Mouse (Mus musculus) cerebellum, postnatal 10 days (tissue): ENCODE data around the gene Kcnh1.

ENCODE experiments used
- DNase-seq, 2 experiments: peaks; one replicate each; pipeline ENCODE4 v3.0.0; 2021; ENCODE audit warnings: mixed read lengths in 2 of 2

Kcnh1 gene

GRCm38 (mm10) chr1:192327052-192327451 is 136.5 kb downstream of the Kcnh1 start:
- DNase-seq, result no peak

GRCm38 (mm10) chr1:192331207-192331606 is 140.6 kb downstream of the Kcnh1 start:
- DNase-seq, result no peak

GRCm38 (mm10) chr1:192336029-192336428 is 145.5 kb downstream of the Kcnh1 start:
- DNase-seq, result no peak

GRCm38 (mm10) chr1:192339361-192340077 is 148.9 kb downstream of the Kcnh1 start:
- DNase-seq, result peak; percentile 56 to 64

GRCm38 (mm10) chr1:192341774-192342173 is 151.2 kb downstream of the Kcnh1 start:
- DNase-seq, result no peak

- no peak for DNase-seq
These were observed 153.4 kb downstream of the Kcnh1 start for GRCm38 (mm10) chr1:192343996-192344395.

GRCm38 (mm10) chr1:192347327-192347726 is 156.8 kb downstream of the Kcnh1 start:
- DNase-seq, result peak; percentile 40 to 47

- DNase-seq, result peak; percentile 64 to 78
These were observed 165.7 kb downstream of the Kcnh1 start for GRCm38 (mm10) chr1:192356231-192356630.

GRCm38 (mm10) chr1:192359212-192359611 is 168.6 kb downstream of the Kcnh1 start:
- no peak for DNase-seq

- no peak for DNase-seq
These were observed 177.8 kb downstream of the Kcnh1 start for GRCm38 (mm10) chr1:192368336-192368735.

- DNase-seq, result no peak
These were observed 181.5 kb downstream of the Kcnh1 start for GRCm38 (mm10) chr1:192371943-192372614.

GRCm38 (mm10) chr1:192378546-192379075 is 188.0 kb downstream of the Kcnh1 start:
- no peak for DNase-seq

GRCm38 (mm10) chr1:192380596-192381041 is 190.0 kb downstream of the Kcnh1 start:
- DNase-seq, result peak; percentile 89 to 91

GRCm38 (mm10) chr1:192387624-192388023 is 197.1 kb downstream of the Kcnh1 start:
- peak; percentile 92 for DNase-seq

- DNase-seq, result no peak
These were observed 200.5 kb downstream of the Kcnh1 start for GRCm38 (mm10) chr1:192391041-192391440.

GRCm38 (mm10) chr1:192392232-192392631 is 201.7 kb downstream of the Kcnh1 start:
- no peak for DNase-seq

- DNase-seq, result peak in 1 of 2 experiments; percentile 32
These were observed 209.3 kb downstream of the Kcnh1 start for GRCm38 (mm10) chr1:192399667-192400490.

GRCm38 (mm10) chr1:192400991-192401390 is 210.4 kb downstream of the Kcnh1 start:
- DNase-seq, result peak; percentile 66 to 76

- DNase-seq, result no peak
These were observed 212.5 kb downstream of the Kcnh1 start for GRCm38 (mm10) chr1:192402911-192403704.

- DNase-seq, result no peak
These were observed 214.6 kb downstream of the Kcnh1 start for GRCm38 (mm10) chr1:192405136-192405535.

- DNase-seq, result no peak
These were observed 216.0 kb downstream of the Kcnh1 start for GRCm38 (mm10) chr1:192406589-192406988.

- DNase-seq, result peak; percentile 33 to 60
These were observed 225.2 kb downstream of the Kcnh1 start for GRCm38 (mm10) chr1:192415813-192416212.
